Mouse (Mus musculus): Measurements from ENCODE around the gene Srrm3.

Srrm3 gene

GRCm38 (mm10) chr5:135806555-135807262 lies at the start of gene Srrm3:
TSS of gene Srrm3 (plus strand) at chr5:135806890.
- in situ Hi-C loops (cut with MboI, MseI), result loop anchor here (10.0 kb wide), 1 partner anchor 1182 kb away; no protein-coding TSS in a partner anchor

GRCm38 (mm10) chr5:135761881-135762280 lies 44.8 kb upstream of the Srrm3 start:
- in situ Hi-C loops (cut with MboI, MseI), result loop anchor here (5.0 kb wide), 1 partner anchor 145 kb away; no protein-coding TSS in a partner anchor

- in situ Hi-C loops (cut with MboI, MseI), result loop anchor here (5.0 kb wide), 1 partner anchor 146 kb away; no protein-coding TSS in a partner anchor
Measured at GRCm38 (mm10) chr5:135763526-135763925, 43.2 kb upstream of the Srrm3 start.

DNA sequence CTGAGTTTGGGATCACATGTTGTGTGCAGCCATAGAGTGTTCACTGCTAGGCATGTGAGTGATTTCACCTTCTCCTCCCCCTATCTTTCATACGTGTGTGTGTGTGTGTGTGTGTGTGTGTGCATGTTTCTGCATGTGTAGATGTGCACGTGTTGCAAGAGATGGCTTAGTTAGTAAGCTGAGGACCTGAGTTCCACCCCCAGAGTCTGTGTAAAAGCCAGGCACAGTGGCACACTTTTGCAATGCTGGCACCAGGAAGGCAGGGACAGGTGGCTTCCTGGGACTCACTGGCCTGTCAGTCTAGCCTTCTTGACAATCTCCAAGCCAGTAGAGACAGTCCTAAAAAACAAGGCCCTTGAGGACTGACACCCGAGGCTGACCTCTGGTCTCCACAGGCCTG lies 41.7 kb upstream of the Srrm3 start:
- in situ Hi-C loops (cut with MboI, MseI), result loop anchor here (5.0 kb wide), 1 partner anchor 148 kb away; no protein-coding TSS in a partner anchor

DNA sequence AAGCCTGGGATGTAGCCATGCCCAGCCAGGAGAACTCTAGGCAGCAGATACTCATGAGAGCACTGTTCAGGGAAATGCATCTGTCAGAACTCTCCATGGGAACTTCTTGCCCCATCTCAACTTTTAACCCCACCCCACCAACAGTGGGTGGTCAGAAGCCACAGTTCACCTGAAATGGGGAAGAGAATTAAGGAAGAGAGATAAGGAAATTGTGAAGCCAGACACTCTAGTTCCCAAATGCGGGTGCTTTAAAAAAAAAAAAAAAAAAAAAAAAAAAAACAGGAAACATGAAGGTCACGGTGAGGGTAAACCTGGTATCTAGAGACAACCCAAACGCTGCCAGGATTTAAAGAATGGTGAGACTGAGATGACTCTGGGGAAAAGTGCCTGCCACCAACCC lies 34.2 kb upstream of the Srrm3 start:
- in situ Hi-C loops (cut with MboI, MseI), result no loop called here

- in situ Hi-C loops (cut with MboI, MseI), result loop anchor here (25.0 kb wide), 1 partner anchor 639 kb away; the partner anchor contains the start of gene Tbl2
Measured at GRCm38 (mm10) chr5:135776546-135776945, 30.1 kb upstream of the Srrm3 start.

DNA sequence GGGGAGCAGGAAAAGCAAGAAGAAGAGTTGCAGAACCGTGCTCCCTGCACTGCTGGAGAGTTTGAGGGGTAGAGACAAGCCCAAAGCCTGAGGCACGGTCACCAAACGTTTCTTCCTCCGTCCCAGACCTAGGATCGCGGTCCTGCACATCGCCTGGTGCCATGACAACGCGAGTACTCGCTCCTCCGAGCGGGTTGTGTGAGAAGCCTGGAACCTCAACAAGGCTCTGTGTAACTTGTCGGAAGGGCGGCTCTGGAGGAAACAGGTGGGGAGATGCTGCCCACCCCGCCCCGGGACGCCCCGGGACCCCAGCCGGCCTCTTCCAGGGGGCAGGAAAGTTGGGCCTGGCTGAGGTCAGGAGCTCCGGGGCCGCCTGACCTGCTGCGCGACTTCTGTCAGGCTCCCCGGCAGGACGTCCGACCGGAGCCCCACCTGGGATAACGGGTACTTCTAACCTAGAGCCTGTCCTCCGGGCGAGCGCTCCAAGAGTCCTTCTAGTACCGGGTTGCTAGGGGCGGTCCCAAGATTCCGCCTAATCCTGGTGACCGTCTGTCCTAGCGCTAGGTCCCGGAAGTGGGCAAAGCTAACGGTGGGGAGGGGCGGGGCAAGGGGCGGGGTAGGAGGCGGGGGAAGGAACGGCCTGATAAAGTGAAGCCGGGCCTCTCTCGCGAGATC lies 28.8 kb upstream of the Srrm3 start, which contains the start of gene Styxl1:
Gene Styxl1, minus strand, starts transcription at position 590 of the 675 bp plus-strand sequence.
- in situ Hi-C loops (cut with MboI, MseI), result loop anchor here (25.0 kb wide), 1 partner anchor 641 kb away; the partner anchor contains the start of gene Tbl2

DNA sequence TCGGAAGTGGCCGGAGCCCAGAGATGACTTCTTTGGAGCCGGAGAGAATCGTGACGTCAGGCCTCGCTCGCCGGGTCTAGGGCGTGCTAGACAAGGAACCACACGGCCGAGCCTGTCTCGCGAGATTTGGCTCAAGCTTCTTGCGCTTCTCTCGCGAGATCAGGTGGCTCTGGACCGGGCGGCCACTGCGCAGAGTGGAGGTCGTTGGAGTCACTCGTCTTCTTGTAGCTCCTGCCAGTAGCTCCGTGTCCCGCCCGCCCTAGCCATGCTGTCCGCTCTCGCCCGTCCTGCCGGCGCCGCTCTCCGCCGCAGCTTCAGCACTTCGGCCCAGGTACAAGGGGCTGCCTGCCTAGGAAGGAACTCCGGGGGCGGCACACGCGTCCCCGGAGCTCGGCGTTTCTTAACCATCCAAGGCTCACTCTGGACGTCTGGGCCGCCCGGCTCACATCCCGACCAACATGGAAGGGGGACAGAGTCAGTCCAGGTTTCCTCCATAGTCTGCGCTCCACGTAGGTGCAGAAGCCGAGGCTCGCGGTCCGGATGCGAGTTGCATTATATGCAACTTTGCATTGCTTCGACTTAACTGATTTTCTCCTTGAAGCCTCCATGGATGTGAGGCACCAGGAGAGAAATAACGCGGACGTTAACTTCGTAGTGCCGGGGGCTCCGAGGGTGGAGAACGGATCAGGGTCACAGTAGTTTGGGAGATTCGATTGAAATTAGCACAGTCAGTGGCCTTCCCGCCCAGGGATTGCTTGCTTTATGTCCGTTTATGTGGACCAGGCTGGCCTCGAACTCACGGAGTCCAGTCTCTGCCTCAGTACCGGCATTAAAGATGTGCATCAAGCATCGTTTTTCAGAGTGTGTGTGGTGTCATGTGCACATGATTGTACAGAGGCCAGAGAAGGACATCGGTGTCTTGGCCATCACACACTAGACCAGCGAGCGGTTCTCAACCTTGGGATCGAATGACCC lies 27.9 kb upstream of the Srrm3 start, which contains the start of gene Mdh2:
Gene Mdh2, plus strand, starts transcription at position 10 of the 975 bp plus-strand sequence.
- in situ Hi-C loops (cut with MboI, MseI), result loop anchor here (25.0 kb wide), 1 partner anchor 641 kb away; the partner anchor contains the start of gene Tbl2

DNA sequence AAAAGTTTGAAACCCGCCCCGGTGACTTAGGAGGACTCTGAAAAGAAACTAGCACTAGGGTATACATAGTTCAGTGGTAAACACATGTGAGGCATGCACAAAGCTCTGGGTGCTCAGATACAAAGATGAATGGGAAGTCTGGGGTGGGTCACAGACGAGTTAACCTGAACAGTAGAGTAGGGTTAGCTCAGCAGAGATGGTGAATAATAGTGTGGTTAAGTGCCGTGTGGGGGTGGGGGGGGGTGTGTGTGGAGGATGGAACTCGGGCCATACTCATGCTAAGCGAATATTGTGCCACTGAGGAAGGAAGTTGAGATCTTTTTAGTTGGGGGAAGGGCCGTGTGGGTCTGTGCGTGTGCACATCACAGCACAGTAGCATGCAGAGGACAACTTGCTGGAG lies 26.4 kb upstream of the Srrm3 start:
- in situ Hi-C loops (cut with MboI, MseI), result loop anchor here (25.0 kb wide), 1 partner anchor 643 kb away; the partner anchor contains the start of gene Tbl2

GRCm38 (mm10) chr5:135782901-135783300 lies 23.8 kb upstream of the Srrm3 start:
- in situ Hi-C loops (cut with MboI, MseI), result loop anchor here (25.0 kb wide), 1 partner anchor 646 kb away; the partner anchor contains the start of gene Tbl2

DNA sequence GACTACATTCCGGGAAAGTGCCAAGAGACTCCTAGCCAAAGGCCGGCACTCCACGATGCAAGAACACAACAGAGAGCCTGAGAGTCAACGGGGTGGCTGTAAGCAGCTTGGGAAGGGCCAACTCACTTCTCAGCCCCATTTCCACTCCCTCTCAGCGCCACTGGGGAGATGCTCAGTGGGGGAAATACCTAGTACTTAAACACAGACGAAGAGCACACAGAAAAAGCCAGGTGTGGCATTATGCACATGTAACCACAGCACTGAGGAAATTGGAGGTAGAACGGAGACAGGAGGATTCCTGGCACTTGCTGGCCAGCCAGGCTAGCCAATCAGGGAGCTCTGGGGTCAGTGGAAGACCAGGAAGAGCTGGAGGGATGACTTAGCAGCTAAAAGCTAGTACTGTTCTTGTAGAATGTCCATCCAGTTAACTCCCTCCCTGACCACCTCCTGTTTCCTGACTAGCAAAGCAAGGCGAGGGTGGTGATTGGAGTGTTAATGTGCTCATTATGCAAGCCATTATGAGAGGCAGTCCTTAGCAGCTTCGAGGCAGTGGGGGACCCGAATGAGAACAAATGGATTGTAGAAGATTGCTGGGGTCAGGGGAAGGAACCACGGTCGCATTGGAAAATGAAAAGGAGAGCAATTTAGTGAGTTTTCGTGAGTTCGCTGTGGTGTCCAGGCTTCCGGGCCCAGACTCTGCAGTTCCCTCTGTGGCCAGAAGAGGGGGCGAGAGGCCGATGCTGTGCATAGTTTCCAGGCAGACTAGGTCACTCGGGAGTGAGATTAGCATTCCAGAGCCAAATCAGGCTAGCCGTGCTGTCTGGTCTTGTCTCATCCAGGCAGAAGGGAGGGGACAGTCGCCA lies 12.5 kb upstream of the Srrm3 start:
- in situ Hi-C loops (cut with MboI, MseI), result loop anchor here (25.0 kb wide), 1 partner anchor 657 kb away; the partner anchor contains the start of gene Tbl2

- in situ Hi-C loops (cut with MboI, MseI), result loop anchor here (5.0 to 25.0 kb wide), 2 partner anchors 42 to 658 kb away; partner anchors contain the start of gene Tbl2
Measured at GRCm38 (mm10) chr5:135794859-135795181, 11.9 kb upstream of the Srrm3 start.

- in situ Hi-C loops (cut with MboI, MseI), result loop anchor here (5.0 to 25.0 kb wide), 3 partner anchors 38 to 1175 kb away; partner anchors contain the start of gene Tbl2
Measured at GRCm38 (mm10) chr5:135799746-135800145, 6.9 kb upstream of the Srrm3 start.

DNA sequence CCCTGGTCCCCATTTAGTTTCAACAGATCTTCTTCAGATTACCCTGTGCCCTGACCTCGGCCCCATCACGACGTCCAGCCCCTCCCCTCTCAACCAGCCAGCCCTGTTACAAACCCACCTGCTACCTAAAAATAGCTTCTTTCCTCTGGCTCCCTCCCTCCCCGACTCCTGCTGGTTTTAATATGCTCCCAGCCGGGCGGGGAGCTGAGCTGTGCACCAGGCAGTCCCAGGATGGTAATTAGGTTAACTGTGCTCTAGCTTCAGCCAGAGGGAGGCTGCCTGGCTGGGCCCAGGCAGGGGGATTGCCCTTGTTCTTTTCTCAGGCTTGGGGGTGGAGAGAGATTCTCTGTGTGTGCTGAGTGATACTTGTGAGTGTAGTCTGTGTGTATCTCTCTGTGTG lies 5.8 kb upstream of the Srrm3 start:
- in situ Hi-C loops (cut with MboI, MseI), result loop anchor here (10.0 kb wide), 1 partner anchor 1176 kb away; no protein-coding TSS in a partner anchor

DNA sequence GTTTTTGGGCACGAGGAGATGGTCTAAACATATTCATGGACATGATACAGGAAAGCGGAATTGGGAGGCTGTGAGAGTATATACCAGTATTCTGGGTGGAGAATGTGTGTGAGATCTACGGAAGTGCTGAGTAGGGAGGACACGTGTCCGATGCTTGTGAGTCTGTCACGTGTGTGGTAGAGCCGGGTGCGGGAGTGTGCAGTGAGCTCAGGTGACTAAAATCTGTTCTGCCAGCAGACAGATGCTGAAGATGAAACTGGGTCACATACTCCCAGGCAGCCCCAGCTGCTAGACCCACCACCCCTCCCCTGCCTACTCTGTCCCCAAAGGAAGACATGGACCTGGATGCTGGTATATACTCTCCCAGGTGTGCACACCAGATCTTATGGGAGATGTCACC lies 4.0 kb upstream of the Srrm3 start:
- in situ Hi-C loops (cut with MboI, MseI), result loop anchor here (10.0 kb wide), 1 partner anchor 1178 kb away; no protein-coding TSS in a partner anchor

DNA sequence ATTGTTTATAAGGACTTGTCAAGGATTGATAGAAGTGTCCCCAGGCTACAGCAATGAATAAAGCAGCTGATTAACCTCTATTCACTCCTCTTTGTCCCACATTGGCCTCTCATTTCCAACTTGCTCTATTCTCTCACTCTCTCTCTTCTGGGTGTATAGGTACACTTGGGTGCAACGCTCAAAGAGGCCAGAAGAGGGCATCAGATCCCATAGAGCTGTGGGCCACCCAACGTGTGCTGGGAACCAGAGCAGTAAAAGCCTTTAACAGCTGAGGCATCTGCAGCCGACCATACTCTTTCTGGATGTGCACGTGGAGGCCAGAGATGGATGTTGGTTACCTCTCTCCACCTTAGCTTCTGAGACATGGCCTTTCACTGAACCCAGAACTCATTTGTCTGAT lies 3.6 kb upstream of the Srrm3 start:
- in situ Hi-C loops (cut with MboI, MseI), result loop anchor here (10.0 kb wide), 1 partner anchor 1178 kb away; no protein-coding TSS in a partner anchor

- in situ Hi-C loops (cut with MboI, MseI), result loop anchor here (10.0 kb wide), 1 partner anchor 1179 kb away; no protein-coding TSS in a partner anchor
Measured at GRCm38 (mm10) chr5:135803676-135804075, 3.0 kb upstream of the Srrm3 start.

GRCm38 (mm10) chr5:135804735-135805134 lies 2.0 kb upstream of the Srrm3 start:
- in situ Hi-C loops (cut with MboI, MseI), result loop anchor here (10.0 kb wide), 1 partner anchor 1180 kb away; no protein-coding TSS in a partner anchor

DNA sequence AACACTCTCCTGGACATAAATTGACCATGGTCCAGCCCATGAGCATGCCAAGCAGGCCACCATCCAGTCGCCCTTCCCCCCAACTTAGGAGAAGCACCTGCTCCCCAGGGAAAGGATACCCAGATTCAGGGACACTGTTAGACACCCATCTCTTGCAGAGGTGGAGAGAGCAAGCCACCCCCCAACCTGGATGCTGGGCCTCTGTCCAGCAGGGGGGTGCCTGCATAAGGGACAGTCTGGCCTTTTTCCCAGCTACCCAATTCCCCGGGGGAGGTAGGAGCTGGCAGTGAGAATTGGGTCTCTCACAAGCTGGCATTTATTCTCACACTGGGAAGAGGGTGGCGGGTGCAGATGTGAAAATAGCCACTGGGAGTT lies 560 bp downstream of the Srrm3 start:
- in situ Hi-C loops (cut with MboI, MseI), result loop anchor here (10.0 kb wide), 1 partner anchor 1182 kb away; no protein-coding TSS in a partner anchor

DNA sequence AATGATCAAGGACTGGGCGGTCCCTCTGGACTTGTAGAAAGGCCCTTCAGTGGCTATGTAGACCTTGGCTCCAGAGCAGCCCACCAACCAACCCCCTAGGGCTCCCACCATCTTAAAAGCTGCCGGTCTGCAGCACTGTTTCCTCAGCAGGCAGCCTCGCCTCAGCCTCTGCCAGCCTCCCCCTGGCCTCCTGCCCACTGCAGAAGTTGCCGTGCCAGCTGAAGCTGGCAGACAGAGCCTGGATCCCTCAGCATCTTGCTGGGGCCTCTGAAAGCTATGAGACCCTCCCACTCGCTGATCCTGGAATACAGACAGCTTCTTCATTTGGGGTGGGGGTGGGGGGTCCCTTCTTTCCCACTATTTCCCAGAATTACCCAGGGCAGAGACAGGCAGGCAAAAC lies 6.3 kb downstream of the Srrm3 start:
- in situ Hi-C loops (cut with MboI, MseI), result no loop called here
